Mouse (Mus musculus) gastrocnemius, adult 2 months (tissue): ENCODE measurements around the gene Rag2. TPM values are rescaled to one million over a fixed set of nuclear protein-coding genes. Genes with fewer than 3 reads are reported as not detected.

Source experiments
- DNase-seq: peaks from one replicate; pipeline ENCODE4 v3.0.0; 2022
- H3K27ac ChIP-seq: fragments of 200-600 bp; 2 replicates; pipeline ENCODE4 v1.8.1; 2022; ENCODE audit warnings: mild to moderate bottlenecking
- H3K4me3 ChIP-seq: fragments of 200-600 bp; 2 replicates; pipeline ENCODE4 v1.8.1; 2022; ENCODE audit warnings: mild to moderate bottlenecking, moderate library complexity
- CTCF ChIP-seq: fragments of 200-600 bp; IDR thresholded peaks from 2 replicates; pipeline ENCODE4 v1.8.1; 2022; ENCODE audit warnings: antibody characterized with exemption, mild to moderate bottlenecking, moderate library complexity
- intact Hi-C: fragments of 180-260 bp; cut with DNase I; formaldehyde crosslinking; loops from one replicate; pipeline ENCODE4 v1.15.1; 2025
- long read RNA-seq, 2 experiments: library from polyadenylated mRNA; stranded (forward); transcript quantifications; one replicate each; pipeline ENCODE4 v2.0.0; 2021
- total RNA-seq, 2 experiments: library from RNA; stranded (reverse); gene quantifications; 2 replicates each; pipeline ENCODE4 v1.2.3; 2021

Rag2 gene
- not detected for total RNA-seq
- long read RNA-seq, experiment 1: 0 reads
- long read RNA-seq, experiment 2: 0 reads

GRCm38 (mm10) chr2:101624526-101624925, at the start of gene Rag2:
TSS of gene Rag2 (plus strand) at chr2:101624718.
- intact Hi-C loops: no loop called here
- no peak for DNase-seq
- H3K4me3 ChIP-seq: no peak within 1 kb of the TSS
- no peak for TF ChIP-seq CTCF
- H3K27ac ChIP-seq: no peak within 1 kb of the TSS

GRCm38 (mm10) chr2:101577243-101577642, 47.3 kb upstream of the Rag2 start:
- Histone ChIP-seq H3K27ac (no peak overlapping the region), H3K4me3 (no peak overlapping the region)
- intact Hi-C loops: no loop called here
- no peak for DNase-seq
- no peak for TF ChIP-seq CTCF

- Histone ChIP-seq H3K4me3 (no peak overlapping the region), H3K27ac (no peak overlapping the region)
- intact Hi-C loops: no loop called here
- TF ChIP-seq CTCF: no peak
- no peak for DNase-seq
Observed at GRCm38 (mm10) chr2:101580027-101580426, 44.5 kb upstream of the Rag2 start.

GRCm38 (mm10) chr2:101580428-101580827, 44.1 kb upstream of the Rag2 start:
- intact Hi-C loops: no loop called here
- TF ChIP-seq CTCF: no peak
- Histone ChIP-seq H3K4me3 (no peak overlapping the region), H3K27ac (no peak overlapping the region)
- no peak for DNase-seq

GRCm38 (mm10) chr2:101580977-101581376, 43.5 kb upstream of the Rag2 start:
- H3K27ac ChIP-seq: no peak overlapping the region
- no peak for DNase-seq
- TF ChIP-seq CTCF: no peak
- intact Hi-C loops: no loop called here
- H3K4me3 ChIP-seq: no peak overlapping the region

- DNase-seq: no peak
- intact Hi-C loops: no loop called here
- no peak overlapping the region for H3K4me3 ChIP-seq
- no peak overlapping the region for H3K27ac ChIP-seq
- no peak for TF ChIP-seq CTCF
Observed at GRCm38 (mm10) chr2:101581418-101581817, 43.1 kb upstream of the Rag2 start.

GRCm38 (mm10) chr2:101591356-101591755, 33.2 kb upstream of the Rag2 start:
- H3K4me3 ChIP-seq: no peak overlapping the region

GRCm38 (mm10) chr2:101592023-101592841, 32.3 kb upstream of the Rag2 start:
- no peak overlapping the region for H3K4me3 ChIP-seq
- intact Hi-C loops: no loop called here
- no peak for TF ChIP-seq CTCF
- no peak overlapping the region for H3K27ac ChIP-seq
- DNase-seq: no peak

More at GRCm38 (mm10) chr2:101591356-101591755, 33.2 kb upstream of the Rag2 start:
- no peak overlapping the region for H3K27ac ChIP-seq
- no peak for DNase-seq
- no peak for TF ChIP-seq CTCF
- intact Hi-C loops: no loop called here

- H3K27ac ChIP-seq: no peak overlapping the region
- intact Hi-C loops: no loop called here
- TF ChIP-seq CTCF: no peak
- H3K4me3 ChIP-seq: no peak overlapping the region
- no peak for DNase-seq
Observed at GRCm38 (mm10) chr2:101592886-101593285, 31.6 kb upstream of the Rag2 start.

GRCm38 (mm10) chr2:101594681-101595080, 29.8 kb upstream of the Rag2 start:
- no peak for DNase-seq
- intact Hi-C loops: no loop called here
- H3K4me3 ChIP-seq: no peak overlapping the region
- no peak for TF ChIP-seq CTCF
- H3K27ac ChIP-seq: no peak overlapping the region

GRCm38 (mm10) chr2:101597186-101597585, 27.3 kb upstream of the Rag2 start:
- Histone ChIP-seq H3K4me3 (no peak overlapping the region), H3K27ac (no peak overlapping the region)
- TF ChIP-seq CTCF: peak; percentile 42
- no peak for DNase-seq
- intact Hi-C loops: no loop called here

- no peak overlapping the region for H3K27ac ChIP-seq
- intact Hi-C loops: no loop called here
- no peak for DNase-seq
- H3K4me3 ChIP-seq: peak overlapping the region; percentile 16
- TF ChIP-seq CTCF: no peak
Observed at GRCm38 (mm10) chr2:101598190-101599181, 26.0 kb upstream of the Rag2 start.

GRCm38 (mm10) chr2:101600703-101601102, 23.8 kb upstream of the Rag2 start:
- peak overlapping the region; percentile 42 for H3K4me3 ChIP-seq
- intact Hi-C loops: no loop called here
- TF ChIP-seq CTCF: peak; percentile 18; the same call in 1 of the 2 replicates
- DNase-seq: peak; percentile 70
- peak overlapping the region; percentile 75 for H3K27ac ChIP-seq
